Mouse (Mus musculus): ENCODE results near the gene Chrm5. TPM values are rescaled to one million over a fixed set of nuclear protein-coding genes. Genes with fewer than 3 reads are reported as not detected.
"Not testable (repeated sequence)": the region's sequence is repeated elsewhere in the genome, so short reads cannot be mapped to it uniquely, and the experiment has no call there.

The Chrm5 gene
- polyA plus RNA-seq, 1 experiment, result 0.63 TPM

DNA sequence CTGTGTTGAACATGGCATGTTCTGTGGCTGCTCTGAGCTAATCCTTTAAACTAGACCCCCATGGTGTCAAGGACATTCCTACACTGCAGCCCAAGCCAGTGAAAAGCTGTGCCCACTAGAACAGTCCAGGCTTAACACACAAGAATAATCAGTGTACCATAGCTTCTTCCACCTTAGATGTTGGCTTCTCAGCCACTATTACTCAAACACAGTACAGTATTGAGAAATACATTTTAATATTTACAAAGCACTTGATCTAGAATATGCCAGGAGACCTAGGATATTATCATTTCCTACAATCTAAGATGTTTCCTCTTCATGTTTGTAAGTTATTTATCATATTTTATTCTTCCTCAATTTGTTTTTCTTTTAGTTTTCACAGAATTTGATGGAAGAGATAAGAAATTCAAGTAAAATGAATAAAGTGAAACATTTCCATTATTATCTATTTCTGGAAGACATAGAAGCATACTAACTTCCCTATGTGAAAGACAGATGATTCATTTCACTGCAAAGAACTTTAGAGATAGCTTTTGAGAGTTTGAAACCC, 32.0 kb downstream of the Chrm5 start:
- DNase-seq (ENCODE audit: low read depth), result no peak
- no peak for TF ChIP-seq CTCF (IDR thresholded peaks at IDR 0.05; ENCODE audit: borderline replicate concordance, extremely low read depth, insufficient read depth, insufficient read length)

DNA sequence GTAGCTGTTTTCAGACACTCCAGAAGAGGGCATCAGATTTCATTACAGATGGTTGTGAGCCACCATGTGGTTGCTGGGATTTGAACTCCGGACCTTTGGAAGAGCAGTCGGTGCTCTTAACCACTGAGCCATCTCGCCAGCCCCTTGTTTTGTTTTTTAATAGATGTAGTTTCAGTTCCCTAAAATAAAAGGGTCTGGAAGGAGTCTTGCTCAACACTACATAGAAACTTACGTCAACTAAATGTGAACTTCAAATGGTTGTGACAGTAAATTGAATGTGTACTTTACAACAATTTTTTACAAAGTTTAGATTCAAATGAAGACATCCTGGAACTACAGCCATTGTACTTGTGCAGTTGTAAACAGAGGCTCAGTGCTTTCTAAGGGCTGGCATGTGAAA, 32.5 kb downstream of the Chrm5 start:
- not testable (repeated sequence) for DNase-seq (ENCODE audit: low read depth)

DNA sequence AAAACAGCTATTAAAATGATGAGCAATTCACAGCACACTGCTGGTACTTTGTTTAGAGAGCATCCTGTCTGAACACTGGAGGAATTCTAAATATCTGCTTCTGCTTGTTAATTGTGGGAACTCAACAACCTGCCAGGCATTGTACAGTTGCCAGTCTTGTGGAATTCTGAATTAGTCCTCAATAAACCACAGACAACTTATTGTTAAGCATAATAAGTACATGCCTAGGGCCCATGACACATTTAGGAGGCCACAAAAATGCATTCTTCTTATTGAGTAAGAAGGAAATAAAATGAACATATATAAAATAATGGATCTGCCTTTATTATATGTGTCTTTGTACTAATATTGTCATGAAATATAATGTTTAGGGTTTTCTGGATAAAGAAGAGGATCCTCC, 35.1 kb downstream of the Chrm5 start:
- DNase-seq (ENCODE audit: low read depth), result no peak
- TF ChIP-seq CTCF (IDR thresholded peaks at IDR 0.05; ENCODE audit: borderline replicate concordance, extremely low read depth, insufficient read depth, insufficient read length) (no peak), POLR2A (IDR thresholded peaks at IDR 0.05; ENCODE audit: borderline replicate concordance, extremely low read depth, insufficient read depth, insufficient read length, poor library complexity, severe bottlenecking) (no peak)

DNA sequence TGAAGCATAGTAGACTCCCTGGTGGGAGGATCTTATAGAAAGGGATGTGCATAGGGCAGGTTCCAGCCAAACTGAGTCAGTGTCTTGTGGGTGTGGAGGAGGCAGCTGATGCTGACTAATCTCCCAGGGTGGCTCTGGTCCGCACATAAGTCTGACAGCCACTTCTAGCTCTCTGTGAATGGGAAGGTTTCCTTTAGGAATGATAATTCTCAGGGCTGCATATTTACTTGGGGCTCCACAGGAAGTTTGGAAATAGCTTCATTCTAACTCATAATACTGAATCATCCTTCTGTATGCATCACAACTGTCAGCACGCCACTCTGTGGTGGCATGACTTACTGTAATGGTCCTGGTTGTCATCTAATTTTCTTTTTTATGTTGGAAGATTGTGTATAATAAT, 37.1 kb downstream of the Chrm5 start:
- no peak for DNase-seq (ENCODE audit: low read depth)
- no peak for TF ChIP-seq POLR2A (IDR thresholded peaks at IDR 0.05; ENCODE audit: borderline replicate concordance, extremely low read depth, insufficient read depth, insufficient read length, poor library complexity, severe bottlenecking)
- no peak for TF ChIP-seq CTCF (IDR thresholded peaks at IDR 0.05; ENCODE audit: borderline replicate concordance, extremely low read depth, insufficient read depth, insufficient read length)

DNA sequence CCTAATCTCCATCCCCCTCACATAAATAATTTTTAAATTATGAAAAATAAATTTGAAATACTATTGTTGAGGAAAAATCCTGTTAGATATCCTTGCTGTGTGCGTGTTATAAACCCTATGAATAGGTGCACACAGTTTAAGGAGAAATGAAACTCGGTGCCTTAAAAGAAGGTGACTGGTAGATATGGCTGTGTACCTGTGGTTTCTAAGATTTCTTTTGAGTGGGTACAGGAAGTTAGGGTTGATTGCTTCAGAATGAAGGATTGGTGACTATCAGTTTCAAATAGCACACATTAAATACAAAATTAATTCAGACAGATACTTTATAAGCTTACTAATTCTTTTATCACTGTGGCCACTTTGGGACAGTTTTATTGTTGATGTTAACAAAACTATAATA, 43.0 kb downstream of the Chrm5 start:
- TF ChIP-seq POLR2A (IDR thresholded peaks at IDR 0.05; ENCODE audit: borderline replicate concordance, extremely low read depth, insufficient read depth, insufficient read length, poor library complexity, severe bottlenecking), result no peak
- no peak for TF ChIP-seq CTCF (IDR thresholded peaks at IDR 0.05; ENCODE audit: borderline replicate concordance, extremely low read depth, insufficient read depth, insufficient read length)
- DNase-seq (ENCODE audit: low read depth), result no peak

DNA sequence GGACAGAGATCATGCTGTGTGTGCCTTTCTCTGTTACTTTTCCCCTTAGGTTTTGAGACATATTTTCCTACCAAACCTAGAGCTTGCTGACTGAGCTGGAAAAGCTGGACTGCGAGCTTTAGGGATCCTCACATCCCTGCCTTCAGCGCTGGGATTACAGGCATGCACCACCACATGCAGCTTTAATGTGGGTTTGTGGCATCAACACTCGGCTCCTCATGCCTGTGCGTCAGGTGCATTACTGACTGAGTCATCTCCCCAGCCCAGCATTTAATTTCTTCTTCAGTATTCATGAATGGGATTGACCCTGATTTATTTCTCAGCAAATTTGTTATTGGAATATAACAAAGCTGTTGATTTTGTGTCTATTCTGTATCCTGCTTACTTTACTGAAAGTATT, 44.3 kb downstream of the Chrm5 start:
- TF ChIP-seq POLR2A (IDR thresholded peaks at IDR 0.05; ENCODE audit: borderline replicate concordance, extremely low read depth, insufficient read depth, insufficient read length, poor library complexity, severe bottlenecking) (no peak), CTCF (IDR thresholded peaks at IDR 0.05; ENCODE audit: borderline replicate concordance, extremely low read depth, insufficient read depth, insufficient read length) (no peak)
- DNase-seq (ENCODE audit: low read depth), result no peak

DNA sequence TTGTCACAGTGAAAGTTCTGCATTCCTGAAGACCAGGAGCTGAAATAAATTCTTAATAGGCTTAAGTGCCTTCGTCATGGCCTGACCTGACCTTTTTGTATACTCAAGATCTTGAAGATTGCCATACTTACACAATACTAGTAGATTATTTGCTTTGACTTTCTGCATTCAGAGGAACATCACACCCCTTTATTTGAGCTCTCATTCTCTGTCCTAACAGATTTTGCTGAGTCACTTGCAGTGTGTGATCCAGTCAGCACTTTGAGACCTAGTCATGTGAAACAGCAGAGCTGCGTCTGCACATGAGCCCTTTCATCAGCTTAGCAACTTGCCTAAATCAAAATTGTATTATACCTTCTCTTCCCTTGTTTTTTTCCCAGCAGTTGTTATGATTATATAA, 47.2 kb downstream of the Chrm5 start:
- TF ChIP-seq CTCF (IDR thresholded peaks at IDR 0.05; ENCODE audit: borderline replicate concordance, extremely low read depth, insufficient read depth, insufficient read length) (no peak), POLR2A (IDR thresholded peaks at IDR 0.05; ENCODE audit: borderline replicate concordance, extremely low read depth, insufficient read depth, insufficient read length, poor library complexity, severe bottlenecking) (no peak)

DNA sequence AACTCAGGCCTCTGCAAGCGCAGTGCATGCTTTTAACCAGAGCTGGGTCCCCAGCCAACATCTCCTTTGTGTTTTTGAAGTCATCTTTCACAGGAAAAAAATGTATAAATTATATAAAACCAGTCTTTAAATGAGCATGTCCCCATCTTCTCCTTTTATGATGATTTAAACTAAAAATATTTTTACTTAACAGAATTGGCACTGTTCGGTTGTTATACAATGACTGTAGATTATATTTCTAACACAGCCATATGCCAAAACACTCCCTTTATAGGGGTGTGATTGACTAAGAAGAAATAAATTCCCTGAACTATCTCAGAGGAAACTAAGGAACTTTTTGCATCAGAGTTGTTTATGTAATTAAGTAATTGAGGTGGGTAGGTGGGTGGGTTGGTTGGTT, 48.0 kb downstream of the Chrm5 start:
- DNase-seq (ENCODE audit: low read depth), result no peak
- TF ChIP-seq POLR2A (IDR thresholded peaks at IDR 0.05; ENCODE audit: borderline replicate concordance, extremely low read depth, insufficient read depth, insufficient read length, poor library complexity, severe bottlenecking) (no peak), CTCF (IDR thresholded peaks at IDR 0.05; ENCODE audit: borderline replicate concordance, extremely low read depth, insufficient read depth, insufficient read length) (no peak)

More for the DNA sequence above, 47.2 kb downstream of the Chrm5 start:
- no peak for DNase-seq (ENCODE audit: low read depth)

DNA sequence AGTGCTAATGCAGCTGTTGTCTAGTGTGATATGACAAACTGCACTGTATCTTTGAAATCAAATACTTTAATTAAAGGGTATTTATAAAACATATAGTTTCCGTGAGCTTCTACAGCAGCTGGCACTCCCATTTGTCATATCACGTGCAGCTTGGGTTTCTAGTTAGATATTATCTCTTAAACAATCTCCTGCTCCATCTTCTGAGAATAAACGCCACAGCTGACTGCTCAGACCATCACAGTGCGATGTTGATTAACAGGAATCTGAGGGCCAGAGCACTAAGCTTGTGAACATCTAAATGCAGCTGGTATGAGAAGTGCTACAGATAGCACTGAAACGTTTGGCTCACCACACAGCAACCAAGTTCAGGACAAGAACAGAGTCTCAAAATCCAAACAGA, 50.2 kb downstream of the Chrm5 start:
- no peak for TF ChIP-seq POLR2A (IDR thresholded peaks at IDR 0.05; ENCODE audit: borderline replicate concordance, extremely low read depth, insufficient read depth, insufficient read length, poor library complexity, severe bottlenecking)
- TF ChIP-seq CTCF (IDR thresholded peaks at IDR 0.05; ENCODE audit: borderline replicate concordance, extremely low read depth, insufficient read depth, insufficient read length), result no peak
- no peak for DNase-seq (ENCODE audit: low read depth)

DNA sequence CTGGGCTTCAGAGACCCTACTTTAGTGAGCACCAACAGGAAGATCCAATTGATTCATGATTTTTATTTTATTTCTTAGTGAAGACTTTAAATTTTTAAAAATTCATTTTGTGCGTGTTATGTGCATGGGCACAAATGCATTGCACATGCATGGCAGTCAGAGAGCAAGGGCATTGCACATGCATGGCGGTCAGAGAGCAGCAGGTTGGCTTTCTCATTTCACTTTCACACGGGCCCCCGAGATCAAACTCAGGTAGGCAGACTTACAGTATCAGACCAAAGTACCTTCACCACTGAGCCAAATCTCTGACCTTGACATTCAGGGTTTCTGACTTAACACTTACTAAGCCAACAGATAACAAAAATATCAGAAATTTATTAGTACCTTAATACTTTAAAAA, 50.9 kb downstream of the Chrm5 start:
- no peak for DNase-seq (ENCODE audit: low read depth)

More for the DNA sequence above, 50.9 kb downstream of the Chrm5 start:
- TF ChIP-seq CTCF (IDR thresholded peaks at IDR 0.05; ENCODE audit: borderline replicate concordance, extremely low read depth, insufficient read depth, insufficient read length), result no peak
- TF ChIP-seq POLR2A (IDR thresholded peaks at IDR 0.05; ENCODE audit: borderline replicate concordance, extremely low read depth, insufficient read depth, insufficient read length, poor library complexity, severe bottlenecking), result no peak

Other genes with a start within 250 kb of the Chrm5 start
- 56.2 and 59.4 TPM in 2 replicates for gene Lpcat4, start 241.3 kb downstream of the Chrm5 start, polyA plus RNA-seq (2012; rRNA removed)
- gene Nutm1, start 221.5 kb downstream of the Chrm5 start, polyA plus RNA-seq (2012; rRNA removed), result not detected in 2 replicates
- 95.9 and 145 TPM in 2 replicates for gene Nop10, start 218.8 kb downstream of the Chrm5 start, polyA plus RNA-seq (2012; rRNA removed)
- 48.3 and 52.9 TPM in 2 replicates for gene Slc12a6, start 214.9 kb downstream of the Chrm5 start, polyA plus RNA-seq (2012; rRNA removed)
- gene Gm21985, start 214.5 kb downstream of the Chrm5 start, polyA plus RNA-seq (2012; rRNA removed), result not detected in 2 replicates
- 103 and 105 TPM in 2 replicates for gene Emc4, start 112.7 kb downstream of the Chrm5 start, polyA plus RNA-seq (2012; rRNA removed)
- gene Katnbl1, start 101.6 kb downstream of the Chrm5 start, polyA plus RNA-seq (2012; rRNA removed), result 18.2 and 19.4 TPM in 2 replicates
- gene Emc7, start 25.8 kb downstream of the Chrm5 start, polyA plus RNA-seq (2012; rRNA removed), result 10.0 and 10.2 TPM in 2 replicates
- 6.5 and 7.2 TPM in 2 replicates for gene Aven, start 12.2 kb upstream of the Chrm5 start, polyA plus RNA-seq (2012; rRNA removed)